ENCODE assay signal across 10 mouse cellular contexts in the genomic region with DNA sequence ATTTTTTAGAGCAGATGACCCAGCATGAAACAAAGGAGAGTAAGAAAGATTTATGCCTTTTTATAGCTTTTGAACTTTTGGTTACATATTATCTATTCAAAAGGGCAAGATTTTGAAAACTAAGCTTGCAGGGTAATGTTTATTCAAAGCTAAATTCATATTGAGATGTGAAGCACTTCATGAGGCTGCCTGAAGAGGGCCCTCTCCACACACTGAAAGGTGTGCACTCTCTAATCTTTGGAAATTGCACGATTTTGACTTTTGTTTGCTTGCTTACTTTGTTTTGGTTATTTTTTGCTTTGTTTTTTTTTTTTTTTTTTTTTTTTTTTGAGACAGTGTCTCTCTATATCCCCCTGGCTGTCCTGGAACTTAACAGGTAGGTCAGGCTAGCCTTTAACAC. TPM values are rescaled to one million over a fixed set of nuclear protein-coding genes. Genes with fewer than 3 reads are reported as not detected.
DNase-seq lines count a peak whose midpoint lies in the region; ATAC-seq lines count a peak whose summit lies in the region.
"Had no signal": no experiment of that assay in that cellular context is flagged by ENCODE, and none has a peak within 500 bp of the region (broad histone marks: within the 10 kb centered on the region; RNA-seq: fewer than 3 reads in every experiment).

No protein-coding gene starts in this region.

- H3K9ac ChIP-seq in midbrain, embryonic 11.5 days (ENCODE audit: low read length), result no peak overlapping the region
- no peak overlapping the region for H3K9ac ChIP-seq in midbrain, embryonic 16.5 days (ENCODE audit: low read depth, low read length)
- no peak overlapping the region for H3K9ac ChIP-seq in forebrain, embryonic 11.5 days (ENCODE audit: low read length)
- H3K9ac ChIP-seq: limb, embryonic 15.5 days had no signal

- H3K4me1 ChIP-seq in midbrain, embryonic 11.5 days (ENCODE audit: control insufficient read depth, insufficient read depth, low read length), result peaks cover 6% of the 10 kb centered on the region; the same call in 1 of the 2 replicates
- peaks cover 2% of the 10 kb centered on the region; the same call in 1 of the 2 replicates for H3K4me1 ChIP-seq in midbrain, embryonic 16.5 days (ENCODE audit: control insufficient read depth, insufficient read depth, low read length)
- 0 out of 2 replicates have a peak, but pooled peaks cover 3% of the 10 kb centered on the region for H3K4me1 ChIP-seq in forebrain, embryonic 11.5 days (replicated peaks; ENCODE audit: control insufficient read depth, insufficient read depth, low read length)
- H3K4me1 ChIP-seq: limb, embryonic 15.5 days had no signal

- no peak overlapping the region for H3K4me3 ChIP-seq in midbrain, embryonic 11.5 days (ENCODE audit: low read depth, low read length)
- H3K4me3 ChIP-seq in midbrain, embryonic 16.5 days (ENCODE audit: low read depth, low read length), result no peak overlapping the region
- H3K4me3 ChIP-seq in forebrain, embryonic 11.5 days (ENCODE audit: low read depth, low read length), result no peak overlapping the region
- H3K4me3 ChIP-seq: limb, embryonic 15.5 days had no signal

- DNase-seq in cerebellum, postnatal 25 days, result peak; percentile 41 to 73
- peak; percentile 79 for DNase-seq in midbrain, embryonic 11.5 days (ENCODE audit: low spot score, missing footprints)
- DNase-seq in c-Kit-positive CD71-positive TER-119-positive erythroid progenitor cells, embryonic 14.5 days (ENCODE audit: low spot score), result peak; percentile 34
- peak; percentile 60 for DNase-seq in splenic B cell, adult 2 months (ENCODE audit: low read depth, low spot score)
- DNase-seq in forebrain, embryonic 11.5 days (ENCODE audit: low spot score), result no peak
- DNase-seq in urinary bladder, adult 2 months (ENCODE audit: low spot score), result no peak

- H3K9me3 ChIP-seq in midbrain, embryonic 11.5 days (ENCODE audit: control insufficient read depth, low read length), result no peaks in the 10 kb centered on the region
- no peaks in the 10 kb centered on the region for H3K9me3 ChIP-seq in midbrain, embryonic 16.5 days (replicated peaks; ENCODE audit: control insufficient read depth, low read length, poor library complexity, severe bottlenecking)
- no peaks in the 10 kb centered on the region for H3K9me3 ChIP-seq in forebrain, embryonic 11.5 days (ENCODE audit: control insufficient read depth, low read length)
- H3K9me3 ChIP-seq: G1E; limb, embryonic 15.5 days had no signal

- ATAC-seq in cerebellum, adult (ENCODE audit: insufficient number of reproducible peaks, low FRiP score, low TSS enrichment), result no peak
- no peak for ATAC-seq in midbrain, embryonic 11.5 days (ENCODE audit: low FRiP score)
- no peak for ATAC-seq in midbrain, embryonic 16.5 days
- no peak for ATAC-seq in forebrain, embryonic 11.5 days (replicated peaks; ENCODE audit: low FRiP score)

- 21% methylated on average over 1 of the region's 1 CpGs for WGBS in midbrain, embryonic 11.5 days
- WGBS in midbrain, embryonic 16.5 days, result 25% methylated on average over 1 of the region's 1 CpGs
- WGBS in forebrain, embryonic 11.5 days, result 49% methylated on average over 1 of the region's 1 CpGs

- H3K36me3 ChIP-seq in midbrain, embryonic 11.5 days (ENCODE audit: control insufficient read depth, insufficient read depth, low read length), result no peaks in the 10 kb centered on the region
- no peaks in the 10 kb centered on the region for H3K36me3 ChIP-seq in midbrain, embryonic 16.5 days (ENCODE audit: control insufficient read depth, insufficient read depth, low read length)
- H3K36me3 ChIP-seq in splenic B cell, adult 2 months (ENCODE audit: control insufficient read depth, insufficient read depth, low read length, poor library complexity, severe bottlenecking), result no peaks in the 10 kb centered on the region
- no peaks in the 10 kb centered on the region for H3K36me3 ChIP-seq in forebrain, embryonic 11.5 days (ENCODE audit: control insufficient read depth, insufficient read depth, low read length)
- H3K36me3 ChIP-seq: G1E; limb, embryonic 15.5 days had no signal

- H3K27me3 ChIP-seq in midbrain, embryonic 11.5 days (ENCODE audit: control insufficient read depth, insufficient read depth, low read length), result no peaks in the 10 kb centered on the region
- H3K27me3 ChIP-seq in midbrain, embryonic 16.5 days (ENCODE audit: control insufficient read depth, insufficient read depth, low read depth, low read length), result no peaks in the 10 kb centered on the region
- H3K27me3 ChIP-seq in splenic B cell, adult 2 months (ENCODE audit: control insufficient read depth, insufficient read depth, low read length, poor library complexity, severe bottlenecking), result no peaks in the 10 kb centered on the region
- no peaks in the 10 kb centered on the region for H3K27me3 ChIP-seq in forebrain, embryonic 11.5 days (ENCODE audit: control insufficient read depth, insufficient read depth, low read length)
- H3K27me3 ChIP-seq: limb, embryonic 15.5 days had no signal

- no peak overlapping the region for H3K27ac ChIP-seq in midbrain, embryonic 11.5 days (ENCODE audit: low read depth, low read length)
- H3K27ac ChIP-seq in midbrain, embryonic 16.5 days (ENCODE audit: low read length), result no peak overlapping the region
- H3K27ac ChIP-seq in forebrain, embryonic 11.5 days (ENCODE audit: low read depth, low read length), result no peak overlapping the region
- H3K27ac ChIP-seq: limb, embryonic 15.5 days had no signal

- no peak overlapping the region for H3K4me2 ChIP-seq in midbrain, embryonic 11.5 days
- no peak overlapping the region for H3K4me2 ChIP-seq in midbrain, embryonic 16.5 days (ENCODE audit: low read length)
- H3K4me2 ChIP-seq in forebrain, embryonic 11.5 days (ENCODE audit: low read depth, low read length, severe bottlenecking), result no peak overlapping the region
- H3K4me2 ChIP-seq: limb, embryonic 15.5 days had no signal

RNA-seq across cellular contexts. Expression of gene Cdc14b, which starts 24.7 kb away (rescaled TPM):
- 7.7 and 8.8 TPM in 2 replicates for polyA plus RNA-seq in midbrain, embryonic 11.5 days (2014; fragmentation: Nextera tagmentation; extraction: Ambion mirVana)
- 1.5 and 2.3 TPM in 2 replicates for polyA plus RNA-seq in midbrain, embryonic 16.5 days (2015; fragmentation: Nextera tagmentation; extraction: Ambion mirVana)
- 12.7 and 13.7 TPM in 2 replicates for polyA plus RNA-seq in forebrain, embryonic 11.5 days (2014; fragmentation: Nextera tagmentation; extraction: Ambion mirVana)
- polyA plus RNA-seq in urinary bladder, adult 2 months (2012; rRNA removed), result 11.7 and 12.5 TPM in 2 replicates

Comparison
In these comparisons a context has a peak if more than half of its experiments do, and no peak if none do; other contexts are left out.
1. DNase-seq: peak in cerebellum, postnatal 25 days (2 of 2), midbrain, embryonic 11.5 days (single experiment), c-Kit-positive CD71-positive TER-119-positive erythroid progenitor cells, embryonic 14.5 days (single experiment) and splenic B cell, adult 2 months (single experiment); none in forebrain, embryonic 11.5 days (single experiment) and urinary bladder, adult 2 months (single experiment).